Mouse (Mus musculus) MEL (cell line): ENCODE results near the gene Rps10.

Experiments
- CTCF ChIP-seq, 3 experiments: IDR thresholded peaks in 2 of 3; conservative IDR thresholded peaks in 1 of 3; 2 replicates each; pipeline ENCODE4 v1.5.1; 2011 to 2012; ENCODE audit warnings: low read length in 3 of 3, low read depth in 2 of 3, mild to moderate bottlenecking in 2 of 3, improper control_type of control experiment in 1 of 3, inconsistent platforms in 1 of 3, mixed read lengths in 1 of 3, moderate library complexity in 1 of 3; ENCODE audit not compliant: control insufficient read depth in 1 of 3, insufficient read depth in 1 of 3, poor library complexity in 1 of 3, severe bottlenecking in 1 of 3
- E2F4 ChIP-seq: IDR thresholded peaks from 2 replicates; pipeline ENCODE4 v1.6.1; 2011; ENCODE audit warnings: low read depth, low read length, improper control_type of control experiment, borderline replicate concordance
- JUND ChIP-seq: IDR thresholded peaks from 2 replicates; pipeline ENCODE4 v1.6.1; 2011; ENCODE audit warnings: low read depth, mild to moderate bottlenecking, improper control_type of control experiment, low read length
- MAX ChIP-seq: IDR thresholded peaks from 2 replicates; pipeline ENCODE4 v1.6.1; 2011; ENCODE audit warnings: low read length, improper control_type of control experiment
- POLR2A ChIP-seq, 2 experiments: IDR thresholded peaks; 2 replicates each; pipeline ENCODE4 v1.6.1; 2011 to 2012; ENCODE audit warnings: low read length in 2 of 2, mild to moderate bottlenecking in 2 of 2, control low read depth in 1 of 2, improper control_type of control experiment in 1 of 2, low read depth in 1 of 2, moderate library complexity in 1 of 2; ENCODE audit not compliant: control insufficient read depth in 1 of 2, insufficient read depth in 1 of 2, poor library complexity in 1 of 2
- TAL1 ChIP-seq: IDR thresholded peaks from 2 replicates; pipeline ENCODE4 v1.6.1; 2012; ENCODE audit warnings: mild to moderate bottlenecking, inconsistent platforms, low read length, moderate library complexity, mixed read lengths
- USF1 ChIP-seq: IDR thresholded peaks from 2 replicates; pipeline ENCODE4 v1.6.1; 2014; ENCODE audit warnings: low read depth, mild to moderate bottlenecking, inconsistent platforms, low read length, improper control_type of control experiment, moderate library complexity

- no peak for TF ChIP-seq TAL1
- no peak for TF ChIP-seq CTCF (IDR thresholded peaks at IDR 0.05 in 2 of 3, conservative IDR thresholded peaks at IDR 0.05 in 1 of 3; ENCODE audit: control insufficient read depth in 1 of 3, insufficient read depth in 1 of 3, low read depth in 2 of 3, low read length in 3 of 3, poor library complexity in 1 of 3, severe bottlenecking in 1 of 3)
- no peak for TF ChIP-seq POLR2A (IDR thresholded peaks at IDR 0.05; ENCODE audit: control insufficient read depth in 1 of 2, insufficient read depth in 1 of 2, low read depth in 1 of 2, low read length in 2 of 2, poor library complexity in 1 of 2)
- no peak for TF ChIP-seq MAX
- TF ChIP-seq JUND: no peak
- no peak for TF ChIP-seq USF1
- TF ChIP-seq E2F4: no peak
Measured at GRCm38 (mm10) chr17:27587252-27587651, 49.2 kb downstream of the Rps10 start.
